Mouse (Mus musculus): ENCODE data around the gene Gdf15.

- TF ChIP-seq CTCF (IDR thresholded peaks at IDR 0.05; ENCODE audit: low read depth, low read length): no peak
- TF ChIP-seq POLR2A (IDR thresholded peaks at IDR 0.05; ENCODE audit: insufficient read depth, low read length): no peak
- TF ChIP-seq EP300 (IDR thresholded peaks at IDR 0.05; ENCODE audit: insufficient read depth, low read depth, low read length): no peak
Observed at GRCm38 (mm10) chr8:70646369-70646768, 14.1 kb upstream of the Gdf15 start.
